Mouse (Mus musculus) leukemia stem cell, adult 10-12 weeks (primary cell): ENCODE measurements around the gene Tas2r121. TPM values are rescaled to one million over a fixed set of nuclear protein-coding genes. Genes with fewer than 3 reads are reported as not detected.

ENCODE experiments used
- polyA plus RNA-seq: library from polyadenylated mRNA; stranded (reverse); fragments of >175 nt; gene quantifications from 2 replicates; pipeline ENCODE4 v1.2.3, GENCODE M21; 2012; ENCODE audit warnings: low replicate concordance

Tas2r121 gene
- polyA plus RNA-seq: not detected in 2 replicates

GRCm38 (mm10) chr6:132700907-132701306 is at the start of gene Tas2r121:
TSS of gene Tas2r121 (minus strand) at chr6:132701007.

GRCm38 (mm10) chr6:132737935-132738334 is 37.1 kb upstream of the Tas2r121 start, which contains the start of gene Tas2r115:
TSS of gene Tas2r115 (minus strand) at chr6:132738035.

GRCm38 (mm10) chr6:132711828-132712227 is 11.0 kb upstream of the Tas2r121 start, which contains the start of gene Tas2r122:
TSS of gene Tas2r122 (minus strand) at chr6:132711928.

GRCm38 (mm10) chr6:132656653-132657052 is 44.2 kb downstream of the Tas2r121 start, which contains the start of gene Tas2r120:
TSS of gene Tas2r120 (plus strand) at chr6:132656953.

GRCm38 (mm10) chr6:132651426-132651825 is 49.4 kb downstream of the Tas2r121 start, which contains the start of gene A630073D07Rik:
TSS of gene A630073D07Rik (minus strand) at chr6:132651526.

Other genes starting within 250 kb of the Tas2r121 start
- not detected in 2 replicates for gene Prh1, start 131.2 kb downstream of the Tas2r121 start, polyA plus RNA-seq
- not detected in 2 replicates for gene Prp2, start 105.1 kb downstream of the Tas2r121 start, polyA plus RNA-seq
- not detected in 2 replicates for gene A630073D07Rik, start 49.5 kb downstream of the Tas2r121 start, polyA plus RNA-seq
- gene Tas2r120, start 44.1 kb downstream of the Tas2r121 start, polyA plus RNA-seq: not detected in 2 replicates
- not detected in 2 replicates for gene Tas2r122, start 10.9 kb upstream of the Tas2r121 start, polyA plus RNA-seq
- gene Tas2r115, start 37.0 kb upstream of the Tas2r121 start, polyA plus RNA-seq: not detected in 2 replicates
- gene Tas2r124, start 53.7 kb upstream of the Tas2r121 start, polyA plus RNA-seq: not detected in 2 replicates
- not detected in 2 replicates for gene Tas2r102, start 61.1 kb upstream of the Tas2r121 start, polyA plus RNA-seq
- not detected in 2 replicates for gene Tas2r136, start 77.2 kb upstream of the Tas2r121 start, polyA plus RNA-seq
- not detected in 2 replicates for gene Tas2r117, start 101.8 kb upstream of the Tas2r121 start, polyA plus RNA-seq
- gene Tas2r123, start 146.1 kb upstream of the Tas2r121 start, polyA plus RNA-seq: not detected in 2 replicates
- not detected in 2 replicates for gene Tas2r116, start 154.4 kb upstream of the Tas2r121 start, polyA plus RNA-seq
- not detected in 2 replicates for gene Tas2r110, start 167.0 kb upstream of the Tas2r121 start, polyA plus RNA-seq
- not detected in 2 replicates for gene Tas2r113, start 192.0 kb upstream of the Tas2r121 start, polyA plus RNA-seq
- not detected in 2 replicates for gene Tas2r125, start 208.6 kb upstream of the Tas2r121 start, polyA plus RNA-seq